Mouse (Mus musculus) cerebellum, adult (tissue): ENCODE measurements at regions not wholly inside any gene's neighbourhood (a gene's known extent, or its start where the extent isn't known, plus 50 kb on each side); places are given as distances from the start of the nearest gene placed in this dataset.

Experiments used
- ATAC-seq: cut with Nextera tagmentation; 2 replicates; pipeline ENCODE4 v1.9.2; 2017; ENCODE audit warnings: mild to moderate bottlenecking, moderate library complexity, mixed read lengths; ENCODE audit not compliant: insufficient number of reproducible peaks, low FRiP score, low TSS enrichment

DNA sequence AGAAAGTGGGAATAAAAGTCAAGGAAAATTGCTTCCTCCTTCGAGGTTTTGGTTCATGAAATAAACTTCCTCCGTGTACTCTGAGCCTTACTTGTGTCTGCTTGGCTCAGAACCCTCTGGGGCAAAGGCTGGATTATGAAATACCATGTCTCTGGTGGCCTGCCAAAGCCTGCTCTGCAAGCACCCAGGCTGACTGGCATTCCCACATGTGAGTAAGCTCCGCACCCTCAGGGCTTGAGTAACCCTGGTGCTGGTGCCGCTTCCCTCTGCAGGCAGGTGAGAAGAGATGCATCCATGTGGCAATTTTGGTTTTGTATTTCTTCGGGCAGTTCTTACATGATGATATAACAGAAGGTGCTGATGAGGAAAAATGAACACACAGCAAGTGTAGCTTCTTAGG, 66.0 kb downstream of the Nr2f2 start:
- ATAC-seq: no peak

GRCm38 (mm10) chr7:70291431-70291830, 75.1 kb downstream of the Nr2f2 start:
- no peak for ATAC-seq

- ATAC-seq: no peak
Measured at GRCm38 (mm10) chr7:70290733-70291320, 75.7 kb downstream of the Nr2f2 start.

- no peak for ATAC-seq
Measured at GRCm38 (mm10) chr7:70290277-70290676, 76.3 kb downstream of the Nr2f2 start.

- ATAC-seq: no peak
Measured at GRCm38 (mm10) chr7:70288621-70289020, 77.9 kb downstream of the Nr2f2 start.

GRCm38 (mm10) chr7:70287891-70288421, 78.6 kb downstream of the Nr2f2 start:
- ATAC-seq: no peak

DNA sequence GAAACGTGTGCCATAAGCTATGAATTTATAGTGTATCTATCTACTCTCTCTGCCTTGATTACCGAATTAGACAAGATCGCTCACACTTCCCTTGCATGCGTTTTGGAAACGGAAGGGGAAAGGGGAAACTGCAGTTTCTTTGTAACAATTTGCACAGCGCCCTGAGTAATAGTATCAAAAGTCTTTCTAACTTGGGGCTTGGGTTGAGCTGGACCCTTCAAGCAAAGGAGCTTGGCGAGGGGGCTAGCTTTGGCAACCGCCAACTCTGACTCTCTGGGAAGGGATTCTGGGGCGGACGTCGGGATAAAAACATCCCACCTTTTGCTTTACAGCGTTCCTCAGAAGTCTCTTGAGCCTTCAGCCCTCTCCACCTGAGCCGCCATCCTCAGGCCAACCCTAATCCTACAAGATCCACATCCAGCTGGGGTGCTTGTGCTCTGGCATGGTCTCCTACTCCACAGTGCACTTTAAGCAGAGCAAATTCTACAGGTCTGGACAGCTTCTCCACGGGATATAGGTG, 79.6 kb downstream of the Nr2f2 start:
- ATAC-seq: no peak

- no peak for ATAC-seq
Measured at GRCm38 (mm10) chr7:70285344-70285743, 81.2 kb downstream of the Nr2f2 start.

DNA sequence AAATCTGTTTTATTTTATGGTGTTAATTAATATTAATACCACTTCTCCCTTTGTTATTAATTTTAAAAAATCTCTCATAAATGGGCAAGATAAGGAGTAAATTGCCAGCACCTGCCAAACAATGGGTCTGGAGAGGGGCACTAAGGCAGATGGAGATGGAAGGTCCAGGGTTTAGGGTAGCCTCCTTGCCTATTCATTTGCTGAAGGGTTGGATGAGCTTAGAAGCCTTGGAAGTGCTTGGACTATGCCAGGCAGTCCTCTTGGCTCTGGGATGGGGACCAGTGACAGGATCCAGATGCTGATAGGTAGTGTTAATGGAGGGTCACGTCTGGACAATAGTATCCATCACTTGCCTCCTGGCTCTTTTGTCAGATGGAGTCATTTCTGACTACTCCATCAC, 82.7 kb downstream of the Nr2f2 start:
- ATAC-seq: no peak

GRCm38 (mm10) chr7:70283166-70283565, 83.4 kb downstream of the Nr2f2 start:
- no peak for ATAC-seq

DNA sequence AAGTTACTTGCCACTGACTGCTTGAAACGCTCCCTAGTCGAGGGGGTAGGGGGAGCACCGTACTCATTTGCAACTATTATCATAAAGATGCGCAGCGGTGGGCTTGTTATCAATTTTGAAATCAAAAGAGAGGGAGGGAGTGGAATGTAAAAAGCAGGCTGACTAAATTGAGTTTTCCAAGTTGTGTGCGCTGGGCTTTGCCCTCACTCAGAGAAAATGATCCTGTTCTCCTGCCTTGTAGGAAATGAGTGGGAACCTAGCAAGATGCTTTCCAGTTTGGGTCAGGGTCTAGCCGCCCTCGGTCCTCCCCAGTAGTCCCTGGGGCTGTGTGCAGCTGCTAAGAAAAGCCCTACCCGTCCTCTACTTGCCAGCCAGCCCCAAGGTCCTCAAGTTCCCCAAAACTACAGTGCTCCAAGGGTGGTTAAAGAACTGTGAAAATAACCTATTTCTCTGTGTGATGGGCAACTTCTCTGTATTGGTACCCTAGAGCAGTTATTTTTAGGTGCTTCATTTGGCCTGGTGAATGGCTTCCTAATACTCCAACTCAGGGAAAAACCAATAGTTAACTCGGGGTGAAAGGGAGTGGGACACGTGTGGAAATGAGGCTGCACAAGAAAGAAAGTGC, 84.5 kb downstream of the Nr2f2 start:
- ATAC-seq: no peak

GRCm38 (mm10) chr7:70281381-70281750, 85.2 kb downstream of the Nr2f2 start:
- ATAC-seq: no peak

GRCm38 (mm10) chr7:70280643-70281380, 85.7 kb downstream of the Nr2f2 start:
- no peak for ATAC-seq

- ATAC-seq: no peak
Measured at GRCm38 (mm10) chr7:70279927-70280642, 86.5 kb downstream of the Nr2f2 start.

GRCm38 (mm10) chr7:70279101-70279500, 87.4 kb downstream of the Nr2f2 start:
- ATAC-seq: no peak

DNA sequence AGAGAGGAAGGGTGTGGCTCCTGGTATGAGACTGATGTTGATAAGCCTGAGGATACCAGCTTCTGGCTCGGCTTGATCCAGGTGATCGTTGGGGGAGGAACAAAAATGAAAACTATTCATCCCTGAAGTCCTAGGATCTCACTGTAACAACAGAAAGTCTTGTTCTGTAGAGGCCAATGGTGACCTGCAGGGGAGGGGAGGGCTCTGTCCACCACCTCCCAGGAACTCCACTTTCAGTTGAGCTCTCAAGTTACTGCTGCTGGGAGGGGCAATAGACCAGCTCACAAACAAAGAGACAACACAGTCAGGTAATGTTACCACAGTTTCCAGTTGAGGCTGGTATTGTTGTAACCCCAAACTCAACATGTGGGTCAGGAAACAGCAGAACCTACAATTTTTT, 90.5 kb downstream of the Nr2f2 start:
- ATAC-seq: no peak

DNA sequence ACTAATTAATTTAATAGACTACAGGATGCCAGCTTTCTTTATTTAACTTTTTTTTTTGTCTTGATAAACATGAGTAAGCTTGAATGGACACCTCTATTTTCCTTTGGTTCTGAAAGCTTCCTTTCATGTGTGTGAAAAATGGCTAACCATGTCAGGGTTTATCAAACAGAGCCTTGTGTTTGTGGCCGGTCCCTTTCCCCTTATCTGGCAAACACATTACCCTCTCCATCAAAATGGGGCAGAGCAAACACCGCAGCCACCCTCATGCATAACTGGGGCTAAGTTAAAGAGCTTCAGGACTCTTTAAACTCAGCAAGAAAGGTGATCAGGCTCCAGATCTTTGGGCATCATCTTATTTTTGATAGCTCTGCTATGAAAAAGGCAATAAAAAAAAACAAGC, 92.2 kb downstream of the Nr2f2 start:
- no peak for ATAC-seq

GRCm38 (mm10) chr7:70267075-70267474, 99.5 kb downstream of the Nr2f2 start:
- no peak for ATAC-seq

- no peak for ATAC-seq
Measured at GRCm38 (mm10) chr7:70256806-70257205, 109.7 kb downstream of the Nr2f2 start.

DNA sequence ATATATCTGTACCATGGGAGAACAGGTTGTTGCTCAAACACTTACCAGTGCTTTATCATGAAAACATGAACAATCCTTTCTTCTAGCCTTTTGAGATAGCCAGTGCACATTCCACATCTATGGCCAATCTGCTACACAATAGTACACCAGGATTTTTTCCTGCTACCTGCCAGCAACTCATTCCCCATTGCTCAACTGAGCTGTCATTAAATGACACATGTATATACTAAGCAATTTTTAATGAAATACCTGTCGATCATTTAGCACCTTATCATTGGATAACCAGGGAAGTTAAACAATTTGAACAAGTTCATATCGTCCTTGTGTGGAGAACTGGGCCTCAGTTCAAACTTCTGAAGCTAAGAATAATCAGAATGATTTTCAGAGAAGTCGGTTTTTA, 111.5 kb downstream of the Nr2f2 start:
- no peak for ATAC-seq

- no peak for ATAC-seq
Measured at GRCm38 (mm10) chr7:70253275-70253674, 113.3 kb downstream of the Nr2f2 start.
